9 mouse cellular contexts compared by ENCODE assay signal in genomic region chr12:84191190-84191589, GRCm38 (mm10). TPM values are rescaled to one million over a fixed set of nuclear protein-coding genes. Genes with fewer than 3 reads are reported as not detected.
DNase-seq lines count a peak whose midpoint lies in the region; ATAC-seq and TF ChIP-seq lines count a peak whose summit lies in the region.
"Had no signal": no experiment of that assay in that cellular context is flagged by ENCODE, and none has a peak within 500 bp of the region (broad histone marks: within the 10 kb centered on the region; RNA-seq: fewer than 3 reads in every experiment).

No protein-coding gene starts in this region.

- no peak for DNase-seq in lung, postnatal 25 days (ENCODE audit: low spot score)
- DNase-seq in forebrain, embryonic 11.5 days (ENCODE audit: low spot score) = no peak
- no peak for DNase-seq in thymus, postnatal 25 days
- no peak for DNase-seq in natural killer cell, adult 2 months (ENCODE audit: low spot score in 2 of 2)
- DNase-seq in gastrocnemius, postnatal 10 days = no peak
- DNase-seq: spleen, adult 18-20 months had no signal

- H3K4me2 ChIP-seq in lung, embryonic 16.5 days (ENCODE audit: low read depth, low read length) = peak overlapping the region; percentile 92
- peak overlapping the region; percentile 97 for H3K4me2 ChIP-seq in forebrain, embryonic 11.5 days (ENCODE audit: low read depth, low read length, severe bottlenecking)
- H3K4me2 ChIP-seq in limb, embryonic 15.5 days = peak overlapping the region; percentile 13

- no peak for ATAC-seq in lung, embryonic 16.5 days (ENCODE audit: low read depth)
- ATAC-seq in forebrain, embryonic 11.5 days (replicated peaks; ENCODE audit: low FRiP score) = no peak
- ATAC-seq in limb, embryonic 15.5 days (ENCODE audit: insufficient number of reproducible peaks, low FRiP score, low TSS enrichment, low read depth) = no peak

- 64% methylated on average over 7 of the region's 7 CpGs for WGBS in lung, embryonic 16.5 days
- 66% methylated on average over 7 of the region's 7 CpGs for WGBS in forebrain, embryonic 11.5 days
- WGBS in limb, embryonic 15.5 days = 52% methylated on average over 7 of the region's 7 CpGs
- WGBS in olfactory bulb, adult 2 months = 56% methylated on average over 7 of the region's 7 CpGs

- no peak overlapping the region for H3K4me3 ChIP-seq in lung, embryonic 16.5 days (ENCODE audit: low read length)
- no peak overlapping the region for H3K4me3 ChIP-seq in forebrain, embryonic 11.5 days (ENCODE audit: low read depth, low read length)
- H3K4me3 ChIP-seq in limb, embryonic 15.5 days = no peak overlapping the region
- H3K4me3 ChIP-seq in olfactory bulb, adult 2 months (ENCODE audit: insufficient read depth, low read depth, low read length) = 0 out of 2 replicates have a peak overlapping the region, but pooled peaks have one; percentile 80

- H3K9ac ChIP-seq in lung, embryonic 16.5 days (ENCODE audit: low read length) = peak overlapping the region; percentile 17; the same call in 1 of the 2 replicates
- no peak overlapping the region for H3K9ac ChIP-seq in forebrain, embryonic 11.5 days (ENCODE audit: low read length)
- H3K9ac ChIP-seq in limb, embryonic 15.5 days = no peak overlapping the region

- no peaks in the 10 kb centered on the region for H3K36me3 ChIP-seq in lung, embryonic 16.5 days (ENCODE audit: control insufficient read depth, insufficient read depth, low read length)
- H3K36me3 ChIP-seq in forebrain, embryonic 11.5 days (ENCODE audit: control insufficient read depth, insufficient read depth, low read length) = no peaks in the 10 kb centered on the region
- no peaks in the 10 kb centered on the region for H3K36me3 ChIP-seq in limb, embryonic 15.5 days

- no peaks in the 10 kb centered on the region for H3K27me3 ChIP-seq in lung, embryonic 16.5 days (ENCODE audit: control insufficient read depth, insufficient read depth, low read depth, low read length)
- no peaks in the 10 kb centered on the region for H3K27me3 ChIP-seq in forebrain, embryonic 11.5 days (ENCODE audit: control insufficient read depth, insufficient read depth, low read length)
- H3K27me3 ChIP-seq in limb, embryonic 15.5 days = no peaks in the 10 kb centered on the region

- TF ChIP-seq POLR2A in olfactory bulb, adult 2 months (IDR thresholded peaks at IDR 0.05; ENCODE audit: insufficient read depth, low read depth, low read length) = no peak

- no peaks in the 10 kb centered on the region for H3K9me3 ChIP-seq in lung, embryonic 16.5 days (ENCODE audit: control insufficient read depth, low read length)
- no peaks in the 10 kb centered on the region; the same call in 1 of the 2 replicates for H3K9me3 ChIP-seq in forebrain, embryonic 11.5 days (ENCODE audit: control insufficient read depth, low read length)
- H3K9me3 ChIP-seq in limb, embryonic 15.5 days = no peaks in the 10 kb centered on the region

- TF ChIP-seq CTCF in olfactory bulb, adult 2 months (IDR thresholded peaks at IDR 0.05; ENCODE audit: insufficient read depth, low read depth, low read length) = no peak

- peaks cover 78% of the 10 kb centered on the region for H3K4me1 ChIP-seq in lung, embryonic 16.5 days (replicated peaks; ENCODE audit: control insufficient read depth, insufficient read depth, low read length)
- peaks cover 23% of the 10 kb centered on the region for H3K4me1 ChIP-seq in forebrain, embryonic 11.5 days (replicated peaks; ENCODE audit: control insufficient read depth, insufficient read depth, low read length)
- peaks cover 89% of the 10 kb centered on the region for H3K4me1 ChIP-seq in limb, embryonic 15.5 days
- peaks cover 63% of the 10 kb centered on the region for H3K4me1 ChIP-seq in olfactory bulb, adult 2 months (ENCODE audit: control insufficient read depth, insufficient read depth, low read length)

- no peak overlapping the region for H3K27ac ChIP-seq in lung, embryonic 16.5 days (ENCODE audit: low read length)
- H3K27ac ChIP-seq in forebrain, embryonic 11.5 days (ENCODE audit: low read depth, low read length) = no peak overlapping the region
- no peak overlapping the region for H3K27ac ChIP-seq in limb, embryonic 15.5 days
- no peak overlapping the region for H3K27ac ChIP-seq in olfactory bulb, adult 2 months (ENCODE audit: insufficient read depth, low read depth, low read length)

RNA-seq across cellular contexts. Expression of gene Elmsan1, which starts 27.5 kb away (rescaled TPM):
- polyA plus RNA-seq in lung, embryonic 16.5 days (2015; fragmentation: Nextera tagmentation; extraction: Ambion mirVana) = 11.1 and 12.1 TPM in 2 replicates
- polyA plus RNA-seq in forebrain, embryonic 11.5 days (2014; fragmentation: Nextera tagmentation; extraction: Ambion mirVana) = 7.6 and 9.6 TPM in 2 replicates
- 13.2 and 13.8 TPM in 2 replicates for polyA plus RNA-seq in limb, embryonic 15.5 days (2015; fragmentation: Nextera tagmentation; extraction: Ambion mirVana)
- polyA plus RNA-seq in olfactory bulb, adult 2 months (2012; ENCODE audit: insufficient read depth, insufficient read length, low replicate concordance, missing spikeins) = not detected in 2 replicates
- 10 to 100 TPM; 15.6 to 18.5 TPM for total RNA-seq in gastrocnemius, postnatal 10 days (2021)

RNA-seq across cellular contexts. Expression of gene Pnma1, which starts 42.9 kb away (rescaled TPM):
- 2.0 and 2.2 TPM in 2 replicates for polyA plus RNA-seq in lung, embryonic 16.5 days (2015; fragmentation: Nextera tagmentation; extraction: Ambion mirVana)
- polyA plus RNA-seq in forebrain, embryonic 11.5 days (2014; fragmentation: Nextera tagmentation; extraction: Ambion mirVana) = 1.9 and 2.8 TPM in 2 replicates
- 0.78 and 0.93 TPM in 2 replicates for polyA plus RNA-seq in limb, embryonic 15.5 days (2015; fragmentation: Nextera tagmentation; extraction: Ambion mirVana)
- not detected in 2 replicates for polyA plus RNA-seq in olfactory bulb, adult 2 months (2012; ENCODE audit: insufficient read depth, insufficient read length, low replicate concordance, missing spikeins)
- total RNA-seq in gastrocnemius, postnatal 10 days (2021) = under 1 TPM; 0.23 to 0.54 TPM

Comparison
In these comparisons a context has a peak if more than half of its experiments do, and no peak if none do; other contexts are left out.
1. H3K4me2 ChIP-seq: peak in every context shown above with its lines; median percentile 97 in forebrain, embryonic 11.5 days; 92 in lung, embryonic 16.5 days; 13 in limb, embryonic 15.5 days.